9 mouse cellular contexts compared by ENCODE assay signal in the genomic region with DNA sequence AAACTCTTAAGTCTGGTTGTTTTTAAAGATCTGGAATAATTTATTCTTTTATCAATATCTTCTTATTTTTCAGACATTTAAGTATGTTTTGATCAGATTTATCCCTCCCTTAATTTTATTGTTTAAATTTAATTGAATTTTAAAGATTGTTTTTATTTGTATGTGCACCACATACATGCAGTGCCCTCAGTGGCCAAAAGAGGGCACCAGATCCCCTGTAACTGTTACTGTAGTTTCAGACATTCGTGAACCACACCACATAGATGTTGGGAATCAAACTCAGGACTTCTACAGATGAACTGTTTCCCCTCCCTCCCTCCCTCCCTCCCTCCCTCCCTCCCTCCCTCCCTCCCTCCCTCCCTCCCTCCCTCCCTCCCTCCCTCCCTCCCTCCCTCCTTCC. TPM values are rescaled to one million over a fixed set of nuclear protein-coding genes. Genes with fewer than 3 reads are reported as not detected.
A peak's percentile ranks its signal among the peaks of the same experiment; 100 is the strongest.
DNase-seq lines count a peak whose midpoint lies in the region; ATAC-seq and TF ChIP-seq lines count a peak whose summit lies in the region.
"Had no signal": no experiment of that assay in that cellular context is flagged by ENCODE, and none has a peak within 500 bp of the region (broad histone marks: within the 10 kb centered on the region; RNA-seq: fewer than 3 reads in every experiment).

No protein-coding gene starts in this region.

- intact Hi-C loops in left cerebral cortex, adult 2 months (cut with DNase I): no loop called here
- intact Hi-C loops in left cerebral cortex, postnatal 36 days (cut with DNase I): no loop called here

- no peaks in the 10 kb centered on the region for H3K36me3 ChIP-seq in G1E (replicated peaks)
- H3K36me3 ChIP-seq: liver, embryonic 15.5 days had no signal

- H3K4me3 ChIP-seq in left cerebral cortex, adult 2 months: no peak overlapping the region
- H3K4me3 ChIP-seq in G1E (ENCODE audit: low read depth, low read length): no peak overlapping the region
- H3K4me3 ChIP-seq: liver, embryonic 15.5 days had no signal

- DNase-seq in cerebellum, postnatal 25 days: peak; percentile 35 to 71
- DNase-seq in cerebellum, adult 11 months: no peak
- no peak for DNase-seq in left cerebral cortex, adult 2 months (ENCODE audit: extremely low spot score in 1 of 2, low spot score in 2 of 2)
- no peak for DNase-seq in left cerebral cortex, postnatal 36 days (ENCODE audit: low spot score in 2 of 2)
- DNase-seq in G1E (ENCODE audit: low spot score): no peak
- peak; percentile 67 for DNase-seq in forelimb bud, embryonic 11.5 days (ENCODE audit: low read depth, low spot score)
- peak; percentile 77 for DNase-seq in lung, postnatal 36 days
- DNase-seq in natural killer cell, adult 2 months (ENCODE audit: low spot score in 2 of 2): no peak

- no peak overlapping the region for H3K27ac ChIP-seq in left cerebral cortex, adult 2 months
- H3K27ac ChIP-seq: liver, embryonic 15.5 days had no signal

- peaks cover 4% of the 10 kb centered on the region; the same call in 1 of the 2 replicates for H3K27me3 ChIP-seq in G1E (ENCODE audit: insufficient read depth, low read length)
- H3K27me3 ChIP-seq: liver, embryonic 15.5 days had no signal

- H3K4me1 ChIP-seq in G1E (ENCODE audit: insufficient read depth, low read depth, low read length): no peaks in the 10 kb centered on the region
- H3K4me1 ChIP-seq: liver, embryonic 15.5 days had no signal

- peak; percentile 73 for TF ChIP-seq CTCF in left cerebral cortex, adult 2 months (IDR thresholded peaks at IDR 0.05)
- TF ChIP-seq CTCF in G1E (IDR thresholded peaks at IDR 0.05; ENCODE audit: low read depth, low read length): peak; percentile 12; the same call in 1 of the 2 replicates

- ATAC-seq in G1E (ENCODE audit: extremely low read depth, insufficient number of reproducible peaks, low FRiP score, poor library complexity, severe bottlenecking): no peak

- no peaks in the 10 kb centered on the region for H3K9me3 ChIP-seq in G1E (replicated peaks)
- H3K9me3 ChIP-seq: liver, embryonic 15.5 days had no signal

RNA-seq across cellular contexts. Expression of a gene that starts 18.2 kb away (rescaled TPM):
- not detected for total RNA-seq in left cerebral cortex, adult 2 months (2021)
- not detected for total RNA-seq in left cerebral cortex, postnatal 36 days (2021)
- total RNA-seq in G1E (2014; fragmentation: Nextera tagmentation) (not detected in 2 replicates), G1E (2017) (0.06 and 0.33 TPM in 2 replicates)
- not detected in 2 replicates for polyA plus RNA-seq in G1E (2012)

Comparison
In these comparisons a context has a peak if more than half of its experiments do, and no peak if none do; other contexts are left out.
1. DNase-seq: peak in cerebellum, postnatal 25 days (2 of 2), forelimb bud, embryonic 11.5 days (single experiment) and lung, postnatal 36 days (single experiment); none in cerebellum, adult 11 months (single experiment), left cerebral cortex, adult 2 months (0 of 2), left cerebral cortex, postnatal 36 days (0 of 2), G1E (single experiment) and natural killer cell, adult 2 months (0 of 2).